Mouse (Mus musculus): Measurements from ENCODE around the gene Sohlh1. TPM values are rescaled to one million over a fixed set of nuclear protein-coding genes. Genes with fewer than 3 reads are reported as not detected.

The Sohlh1 gene
- 0.16 TPM in 1 of 2 replicates, not detected in the other for polyA plus RNA-seq (2016; fragmentation: Nextera tagmentation; extraction: Ambion mirVana)

- no peaks in the 10 kb centered on the region for H3K9me3 ChIP-seq
- WGBS = 82% methylated on average over 16 of the region's 16 CpGs
- no peak within 1 kb of the TSS for H3K9ac ChIP-seq (replicated peaks)
- no peak within 1 kb of the TSS for H3K4me2 ChIP-seq
- no peak for ATAC-seq (ENCODE audit: insufficient number of reproducible peaks, insufficient read depth, low FRiP score, low TSS enrichment, low read depth)
- no peaks in the 10 kb centered on the region for H3K27me3 ChIP-seq
- no peaks in the 10 kb centered on the region for H3K36me3 ChIP-seq
- H3K4me3 ChIP-seq (replicated peaks) = no peak within 1 kb of the TSS
- 0 out of 2 replicates have a peak, but pooled peaks cover 13% of the 10 kb centered on the region for H3K4me1 ChIP-seq (replicated peaks)
- H3K27ac ChIP-seq = no peak within 1 kb of the TSS
Observed at GRCm38 (mm10) chr2:25847226-25847625, at the start of gene Sohlh1. Gene Sohlh1 (minus strand): TSS chr2:25847248.

- no peak for ATAC-seq (ENCODE audit: insufficient number of reproducible peaks, insufficient read depth, low FRiP score, low TSS enrichment, low read depth)
- H3K4me3 ChIP-seq (replicated peaks) = no peak overlapping the region
- H3K27me3 ChIP-seq = no peaks in the 10 kb centered on the region
- 80% methylated on average over 7 of the region's 7 CpGs for WGBS
- no peaks in the 10 kb centered on the region for H3K9me3 ChIP-seq
- no peaks in the 10 kb centered on the region for H3K36me3 ChIP-seq
- H3K4me2 ChIP-seq = no peak overlapping the region
- H3K27ac ChIP-seq = no peak overlapping the region
- H3K9ac ChIP-seq (replicated peaks) = no peak overlapping the region
- no peaks in the 10 kb centered on the region for H3K4me1 ChIP-seq (replicated peaks)
Observed at GRCm38 (mm10) chr2:25892440-25892839, 45.4 kb upstream of the Sohlh1 start.

GRCm38 (mm10) chr2:25888144-25888543, 41.1 kb upstream of the Sohlh1 start:
- H3K36me3 ChIP-seq = no peaks in the 10 kb centered on the region
- H3K27ac ChIP-seq = no peak overlapping the region
- 47% methylated on average over 5 of the region's 5 CpGs for WGBS
- no peaks in the 10 kb centered on the region for H3K4me1 ChIP-seq (replicated peaks)
- no peak for ATAC-seq (ENCODE audit: insufficient number of reproducible peaks, insufficient read depth, low FRiP score, low TSS enrichment, low read depth)
- H3K27me3 ChIP-seq = no peaks in the 10 kb centered on the region
- H3K4me3 ChIP-seq (replicated peaks) = no peak overlapping the region
- H3K4me2 ChIP-seq = no peak overlapping the region
- no peak overlapping the region for H3K9ac ChIP-seq (replicated peaks)
- H3K9me3 ChIP-seq = no peaks in the 10 kb centered on the region

- H3K27me3 ChIP-seq = no peaks in the 10 kb centered on the region
- no peak overlapping the region for H3K27ac ChIP-seq
- 61% methylated on average over 8 of the region's 8 CpGs for WGBS
- H3K9me3 ChIP-seq = no peaks in the 10 kb centered on the region
- no peak for ATAC-seq (ENCODE audit: insufficient number of reproducible peaks, insufficient read depth, low FRiP score, low TSS enrichment, low read depth)
- no peaks in the 10 kb centered on the region for H3K36me3 ChIP-seq
- no peak overlapping the region for H3K4me2 ChIP-seq
- H3K4me3 ChIP-seq (replicated peaks) = no peak overlapping the region
- no peak overlapping the region for H3K9ac ChIP-seq (replicated peaks)
- H3K4me1 ChIP-seq (replicated peaks) = no peaks in the 10 kb centered on the region
Observed at GRCm38 (mm10) chr2:25887226-25887625, 40.2 kb upstream of the Sohlh1 start.

GRCm38 (mm10) chr2:25884756-25885155, 37.7 kb upstream of the Sohlh1 start:
- Histone ChIP-seq H3K27ac (no peak overlapping the region), H3K27me3 (peaks cover 12% of the 10 kb centered on the region; the same call in 1 of the 2 replicates), H3K4me1 (replicated peaks) (no peaks in the 10 kb centered on the region), H3K9ac (replicated peaks) (no peak overlapping the region), H3K4me2 (no peak overlapping the region), H3K4me3 (replicated peaks) (no peak overlapping the region), H3K36me3 (no peaks in the 10 kb centered on the region), H3K9me3 (no peaks in the 10 kb centered on the region)
- WGBS = 83% methylated on average over 3 of the region's 3 CpGs
- ATAC-seq (ENCODE audit: insufficient number of reproducible peaks, insufficient read depth, low FRiP score, low TSS enrichment, low read depth) = no peak

- WGBS = 15% methylated on average over 1 of the region's 1 CpGs
- Histone ChIP-seq H3K9ac (replicated peaks) (no peak overlapping the region), H3K27ac (no peak overlapping the region), H3K36me3 (no peaks in the 10 kb centered on the region), H3K4me1 (replicated peaks) (peaks cover 8% of the 10 kb centered on the region; the same call in 1 of the 2 replicates), H3K4me3 (replicated peaks) (no peak overlapping the region), H3K4me2 (no peak overlapping the region), H3K27me3 (peaks cover 35% of the 10 kb centered on the region), H3K9me3 (no peaks in the 10 kb centered on the region)
- no peak for ATAC-seq (ENCODE audit: insufficient number of reproducible peaks, insufficient read depth, low FRiP score, low TSS enrichment, low read depth)
Observed at GRCm38 (mm10) chr2:25882276-25882675, 35.2 kb upstream of the Sohlh1 start.

GRCm38 (mm10) chr2:25879061-25879460, 32.0 kb upstream of the Sohlh1 start:
- H3K9ac ChIP-seq (replicated peaks) = no peak overlapping the region
- H3K9me3 ChIP-seq = 0 out of 2 replicates have a peak, but pooled peaks cover 3% of the 10 kb centered on the region
- H3K27me3 ChIP-seq = peaks cover 58% of the 10 kb centered on the region
- no peak overlapping the region for H3K27ac ChIP-seq
- no peak for ATAC-seq (ENCODE audit: insufficient number of reproducible peaks, insufficient read depth, low FRiP score, low TSS enrichment, low read depth)
- no peaks in the 10 kb centered on the region for H3K36me3 ChIP-seq
- 71% methylated on average over 4 of the region's 4 CpGs for WGBS
- H3K4me1 ChIP-seq (replicated peaks) = peaks cover 8% of the 10 kb centered on the region; the same call in 1 of the 2 replicates
- H3K4me3 ChIP-seq (replicated peaks) = no peak overlapping the region
- H3K4me2 ChIP-seq = no peak overlapping the region

GRCm38 (mm10) chr2:25878516-25878915, 31.5 kb upstream of the Sohlh1 start:
- H3K27me3 ChIP-seq = peaks cover 63% of the 10 kb centered on the region
- WGBS = 72% methylated on average over 2 of the region's 2 CpGs
- no peak overlapping the region for H3K4me2 ChIP-seq
- H3K4me3 ChIP-seq (replicated peaks) = peak overlapping the region; percentile 47; the same call in 1 of the 2 replicates
- peaks cover 8% of the 10 kb centered on the region; the same call in 1 of the 2 replicates for H3K4me1 ChIP-seq (replicated peaks)
- ATAC-seq (ENCODE audit: insufficient number of reproducible peaks, insufficient read depth, low FRiP score, low TSS enrichment, low read depth) = no peak
- H3K27ac ChIP-seq = no peak overlapping the region
- no peak overlapping the region for H3K9ac ChIP-seq (replicated peaks)
- H3K36me3 ChIP-seq = no peaks in the 10 kb centered on the region
- H3K9me3 ChIP-seq = 0 out of 2 replicates have a peak, but pooled peaks cover 3% of the 10 kb centered on the region

GRCm38 (mm10) chr2:25877736-25878268, 30.8 kb upstream of the Sohlh1 start:
- Histone ChIP-seq H3K9ac (replicated peaks) (peak overlapping the region; percentile 44), H3K27ac (no peak overlapping the region), H3K4me2 (peak overlapping the region; percentile 77), H3K27me3 (peaks cover 65% of the 10 kb centered on the region), H3K36me3 (no peaks in the 10 kb centered on the region), H3K9me3 (0 out of 2 replicates have a peak, but pooled peaks cover 3% of the 10 kb centered on the region), H3K4me1 (replicated peaks) (peaks cover 8% of the 10 kb centered on the region; the same call in 1 of the 2 replicates), H3K4me3 (replicated peaks) (peak overlapping the region; percentile 47)
- ATAC-seq (ENCODE audit: insufficient number of reproducible peaks, insufficient read depth, low FRiP score, low TSS enrichment, low read depth) = no peak
- WGBS = 3% methylated on average over 49 of the region's 49 CpGs

- Histone ChIP-seq H3K4me3 (replicated peaks) (peak overlapping the region; percentile 47), H3K4me2 (peak overlapping the region; percentile 77), H3K27ac (no peak overlapping the region), H3K9me3 (0 out of 2 replicates have a peak, but pooled peaks cover 3% of the 10 kb centered on the region), H3K4me1 (replicated peaks) (peaks cover 8% of the 10 kb centered on the region; the same call in 1 of the 2 replicates), H3K27me3 (peaks cover 65% of the 10 kb centered on the region), H3K9ac (replicated peaks) (peak overlapping the region; percentile 44; the same call in 1 of the 2 replicates), H3K36me3 (no peaks in the 10 kb centered on the region)
- no peak for ATAC-seq (ENCODE audit: insufficient number of reproducible peaks, insufficient read depth, low FRiP score, low TSS enrichment, low read depth)
- WGBS = 28% methylated on average over 7 of the region's 7 CpGs
Observed at GRCm38 (mm10) chr2:25877250-25877735, 30.2 kb upstream of the Sohlh1 start.

- ATAC-seq (ENCODE audit: insufficient number of reproducible peaks, insufficient read depth, low FRiP score, low TSS enrichment, low read depth) = no peak
- Histone ChIP-seq H3K27ac (no peak overlapping the region), H3K4me3 (replicated peaks) (no peak overlapping the region), H3K9me3 (no peaks in the 10 kb centered on the region), H3K36me3 (no peaks in the 10 kb centered on the region), H3K27me3 (peaks cover 59% of the 10 kb centered on the region), H3K4me1 (replicated peaks) (peaks cover 15% of the 10 kb centered on the region), H3K4me2 (no peak overlapping the region), H3K9ac (replicated peaks) (no peak overlapping the region)
- WGBS = 56% methylated on average over 5 of the region's 5 CpGs
Observed at GRCm38 (mm10) chr2:25866656-25867055, 19.6 kb upstream of the Sohlh1 start.

Data from limb, embryonic 12.5 days (tissue).